Comparison of ENCODE assay signal across 8 mouse cellular contexts in genomic region chr12:70148631-70149265, GRCm38 (mm10). TPM values are rescaled to one million over a fixed set of nuclear protein-coding genes. Genes with fewer than 3 reads are reported as not detected.
DNase-seq lines count a peak whose midpoint lies in the region; ATAC-seq and TF ChIP-seq lines count a peak whose summit lies in the region.
"Had no signal": no experiment of that assay in that cellular context is flagged by ENCODE, and none has a peak within 500 bp of the region (broad histone marks: within the 10 kb centered on the region; RNA-seq: fewer than 3 reads in every experiment).

No protein-coding gene starts in this region.

- H3K4me3 ChIP-seq in embryonic facial prominence, embryonic 14.5 days (ENCODE audit: low read depth, low read length), result peak overlapping the region; percentile 31
- peak overlapping the region; percentile 32 for H3K4me3 ChIP-seq in intestine, postnatal 0 days (ENCODE audit: low read depth, low read length)
- H3K4me3 ChIP-seq in midbrain, embryonic 11.5 days (ENCODE audit: low read depth, low read length), result peak overlapping the region; percentile 10; the same call in 1 of the 2 replicates

- peak; percentile 36; the same call in 1 of the 2 replicates for ATAC-seq in embryonic facial prominence, embryonic 14.5 days (ENCODE audit: low read depth)
- no peak for ATAC-seq in intestine, postnatal 0 days
- no peak for ATAC-seq in midbrain, embryonic 11.5 days (ENCODE audit: low FRiP score)

- peaks cover 15% of the 10 kb centered on the region for H3K4me1 ChIP-seq in embryonic facial prominence, embryonic 14.5 days (ENCODE audit: control insufficient read depth, insufficient read depth, low read length)
- no peaks in the 10 kb centered on the region for H3K4me1 ChIP-seq in intestine, postnatal 0 days (replicated peaks; ENCODE audit: control insufficient read depth, insufficient read depth, low read length)
- H3K4me1 ChIP-seq in midbrain, embryonic 11.5 days (ENCODE audit: control insufficient read depth, insufficient read depth, low read length), result peaks cover 8% of the 10 kb centered on the region

- H3K27ac ChIP-seq in embryonic facial prominence, embryonic 14.5 days (replicated peaks; ENCODE audit: low read depth, low read length), result peak overlapping the region; percentile 67; the same call in 1 of the 2 replicates
- no peak overlapping the region for H3K27ac ChIP-seq in intestine, postnatal 0 days (ENCODE audit: low read depth, low read length)
- no peak overlapping the region for H3K27ac ChIP-seq in midbrain, embryonic 11.5 days (ENCODE audit: low read depth, low read length)

- no peaks in the 10 kb centered on the region for H3K36me3 ChIP-seq in embryonic facial prominence, embryonic 14.5 days (ENCODE audit: control insufficient read depth, insufficient read depth, low read length)
- no peaks in the 10 kb centered on the region for H3K36me3 ChIP-seq in intestine, postnatal 0 days (ENCODE audit: control insufficient read depth, insufficient read depth)
- H3K36me3 ChIP-seq in midbrain, embryonic 11.5 days (ENCODE audit: control insufficient read depth, insufficient read depth, low read length), result no peaks in the 10 kb centered on the region

- no peak for TF ChIP-seq CTCF in intestine, postnatal 0 days (IDR thresholded peaks at IDR 0.05; ENCODE audit: low read depth)

- no peaks in the 10 kb centered on the region for H3K9me3 ChIP-seq in embryonic facial prominence, embryonic 14.5 days (ENCODE audit: control insufficient read depth, low read length)
- H3K9me3 ChIP-seq in intestine, postnatal 0 days (ENCODE audit: control insufficient read depth), result no peaks in the 10 kb centered on the region
- no peaks in the 10 kb centered on the region for H3K9me3 ChIP-seq in midbrain, embryonic 11.5 days (ENCODE audit: control insufficient read depth, low read length)

- peak overlapping the region; percentile 58 for H3K4me2 ChIP-seq in embryonic facial prominence, embryonic 14.5 days (ENCODE audit: low read depth, low read length)
- peak overlapping the region; percentile 59 for H3K4me2 ChIP-seq in intestine, postnatal 0 days (replicated peaks; ENCODE audit: low read depth)
- H3K4me2 ChIP-seq in midbrain, embryonic 11.5 days, result peak overlapping the region; percentile 30; the same call in 1 of the 2 replicates

- peak; percentile 51 for DNase-seq in testis, postnatal 10 days (ENCODE audit: low spot score)
- no peak for DNase-seq in testis, postnatal 14 days (ENCODE audit: low spot score)
- peak; percentile 58 for DNase-seq in embryonic facial prominence, embryonic 14.5 days (ENCODE audit: low spot score)
- no peak for DNase-seq in midbrain, embryonic 11.5 days (ENCODE audit: low spot score, missing footprints)
- DNase-seq in spleen, postnatal 14 days (ENCODE audit: low spot score in 2 of 2), result no peak
- no peak for DNase-seq in spleen, postnatal 4 days (ENCODE audit: low spot score in 2 of 2)

- 10% methylated on average over 11 of the region's 11 CpGs for WGBS in embryonic facial prominence, embryonic 14.5 days
- WGBS in intestine, postnatal 0 days, result 15% methylated on average over 11 of the region's 11 CpGs
- 16% methylated on average over 11 of the region's 11 CpGs for WGBS in midbrain, embryonic 11.5 days

- no peaks in the 10 kb centered on the region for H3K27me3 ChIP-seq in embryonic facial prominence, embryonic 14.5 days (replicated peaks; ENCODE audit: control insufficient read depth, insufficient read depth, low read length)
- no peaks in the 10 kb centered on the region for H3K27me3 ChIP-seq in intestine, postnatal 0 days (replicated peaks; ENCODE audit: control insufficient read depth, insufficient read depth, low read length)
- H3K27me3 ChIP-seq in midbrain, embryonic 11.5 days (ENCODE audit: control insufficient read depth, insufficient read depth, low read length), result no peaks in the 10 kb centered on the region

- peak overlapping the region; percentile 45; the same call in 1 of the 2 replicates for H3K9ac ChIP-seq in embryonic facial prominence, embryonic 14.5 days (ENCODE audit: low read depth, low read length)
- 0 out of 2 replicates have a peak overlapping the region, but pooled peaks have one; percentile 22 for H3K9ac ChIP-seq in intestine, postnatal 0 days (ENCODE audit: low read depth, low read length)
- H3K9ac ChIP-seq in midbrain, embryonic 11.5 days (ENCODE audit: low read length), result no peak overlapping the region

RNA-seq across cellular contexts. Expression of gene Abhd12b, which starts 5.2 kb away (rescaled TPM):
- polyA plus RNA-seq in embryonic facial prominence, embryonic 14.5 days (2014; fragmentation: Nextera tagmentation; extraction: Ambion mirVana), result 0.17 and 0.39 TPM in 2 replicates
- polyA plus RNA-seq in intestine, postnatal 0 days (2015; fragmentation: Nextera tagmentation; extraction: Ambion mirVana), result not detected in 2 replicates
- polyA plus RNA-seq in midbrain, embryonic 11.5 days (2014; fragmentation: Nextera tagmentation; extraction: Ambion mirVana), result 0.07 TPM in 1 of 2 replicates, not detected in the other
- polyA plus RNA-seq: erythroblast, embryonic 14.5 days had no signal

RNA-seq across cellular contexts. Expression of gene Nin, which starts 35.2 kb away (rescaled TPM):
- 17.0 and 19.2 TPM in 2 replicates for polyA plus RNA-seq in embryonic facial prominence, embryonic 14.5 days (2014; fragmentation: Nextera tagmentation; extraction: Ambion mirVana)
- 2.2 and 3.4 TPM in 2 replicates for polyA plus RNA-seq in intestine, postnatal 0 days (2015; fragmentation: Nextera tagmentation; extraction: Ambion mirVana)
- 10.0 and 11.1 TPM in 2 replicates for polyA plus RNA-seq in midbrain, embryonic 11.5 days (2014; fragmentation: Nextera tagmentation; extraction: Ambion mirVana)

Comparison
In these comparisons a context has a peak if more than half of its experiments do, and no peak if none do; other contexts are left out.
1. DNase-seq: peak in testis, postnatal 10 days (single experiment) and embryonic facial prominence, embryonic 14.5 days (single experiment); none in testis, postnatal 14 days (single experiment), midbrain, embryonic 11.5 days (single experiment), spleen, postnatal 14 days (0 of 2) and spleen, postnatal 4 days (0 of 2).
2. Peak in every context shown above with its lines, with median percentiles within 50 percentile points of each other: H3K4me2 ChIP-seq and H3K4me3 ChIP-seq.